Mouse (Mus musculus) myocyte (in vitro differentiated cells): ENCODE measurements around the gene Naf1. TPM values are rescaled to one million over a fixed set of nuclear protein-coding genes. Genes with fewer than 3 reads are reported as not detected.

ENCODE experiments used
- H3K27me3 ChIP-seq: one replicate; pipeline ENCODE4 v1.6.1; 2011; ENCODE audit not compliant: control insufficient read depth, insufficient read depth, insufficient read length
- H3K36me3 ChIP-seq: one replicate; pipeline ENCODE4 v1.6.1; 2011; ENCODE audit not compliant: control insufficient read depth, insufficient read depth
- H3K4me2 ChIP-seq: one replicate; pipeline ENCODE4 v1.6.1; 2011; ENCODE audit warnings: low read depth, control low read depth
- H3K4me3 ChIP-seq: one replicate; pipeline ENCODE4 v1.5.1; 2011; ENCODE audit warnings: mild to moderate bottlenecking, control low read depth, moderate library complexity
- H3K79me2 ChIP-seq: one replicate; pipeline ENCODE4 v1.6.1; 2011; ENCODE audit not compliant: control insufficient read depth, insufficient read depth
- H3ac ChIP-seq: one replicate; pipeline ENCODE4 v1.6.1; 2011; ENCODE audit not compliant: control insufficient read depth, insufficient read length
- CEBPB ChIP-seq: IDR thresholded peaks from 2 replicates; pipeline ENCODE4 v1.6.1; 2011; ENCODE audit warnings: mild to moderate bottlenecking, moderate library complexity; ENCODE audit not compliant: poor library complexity, insufficient read depth, severe bottlenecking
- E2F4 ChIP-seq: IDR thresholded peaks from one replicate; pipeline ENCODE4 v1.6.1; 2011; ENCODE audit warnings: mild to moderate bottlenecking, control low read depth, moderate library complexity; ENCODE audit not compliant: insufficient read depth
- MAX ChIP-seq: IDR thresholded peaks from one replicate; pipeline ENCODE4 v1.6.1; 2011; ENCODE audit warnings: low read depth, mild to moderate bottlenecking, control low read depth
- MYOD1 ChIP-seq, 3 experiments: IDR thresholded peaks; one replicate each; pipeline ENCODE4 v1.6.1; 2011; ENCODE audit warnings: control low read depth in 2 of 3, low read depth in 2 of 3, mild to moderate bottlenecking in 2 of 3, moderate library complexity in 1 of 3; ENCODE audit not compliant: insufficient read length in 2 of 3, control insufficient read depth in 1 of 3
- MYOG ChIP-seq, 3 experiments: IDR thresholded peaks; one replicate each; pipeline ENCODE4 v1.6.1; 2011; ENCODE audit warnings: control low read depth in 2 of 3, low read depth in 2 of 3, mild to moderate bottlenecking in 2 of 3; ENCODE audit not compliant: insufficient read length in 2 of 3, control insufficient read depth in 1 of 3, insufficient read depth in 1 of 3
- POLR2A ChIP-seq: IDR thresholded peaks from one replicate; pipeline ENCODE4 v1.6.1; 2011; ENCODE audit warnings: low read depth, mild to moderate bottlenecking, control low read depth, moderate library complexity; ENCODE audit not compliant: insufficient read length
- POLR2AphosphoS2 ChIP-seq: IDR thresholded peaks from one replicate; pipeline ENCODE4 v1.6.1; 2011; ENCODE audit warnings: low read depth, control low read depth; ENCODE audit not compliant: insufficient read length
- REST ChIP-seq: IDR thresholded peaks from one replicate; pipeline ENCODE4 v1.6.1; 2011; ENCODE audit warnings: mild to moderate bottlenecking, control low read depth, moderate library complexity; ENCODE audit not compliant: insufficient read depth, insufficient read length
- SRF ChIP-seq: IDR thresholded peaks from one replicate; pipeline ENCODE4 v1.6.1; 2011; ENCODE audit warnings: low read depth; ENCODE audit not compliant: control insufficient read depth, insufficient read length
- TCF12 ChIP-seq: IDR thresholded peaks from one replicate; pipeline ENCODE4 v1.6.1; 2011; ENCODE audit warnings: mild to moderate bottlenecking, control low read depth; ENCODE audit not compliant: poor library complexity, insufficient read depth, severe bottlenecking
- TCF3 ChIP-seq: IDR thresholded peaks from one replicate; pipeline ENCODE4 v1.6.1; 2011; ENCODE audit warnings: low read depth, control low read depth; ENCODE audit not compliant: insufficient read length
- USF1 ChIP-seq: IDR thresholded peaks from one replicate; pipeline ENCODE4 v1.6.1; 2011; ENCODE audit warnings: low read depth, mild to moderate bottlenecking, control low read depth, moderate library complexity
- polyA plus RNA-seq: library from polyadenylated mRNA; unstranded; fragments of >200 nt; fragmentation: generic; extraction: Trizol; gene quantifications from one replicate; pipeline ENCODE4 v1.2.1, GENCODE M21; 2012; ENCODE audit warnings: missing spikeins

Naf1 gene
- polyA plus RNA-seq, result 5.6 TPM

DNA sequence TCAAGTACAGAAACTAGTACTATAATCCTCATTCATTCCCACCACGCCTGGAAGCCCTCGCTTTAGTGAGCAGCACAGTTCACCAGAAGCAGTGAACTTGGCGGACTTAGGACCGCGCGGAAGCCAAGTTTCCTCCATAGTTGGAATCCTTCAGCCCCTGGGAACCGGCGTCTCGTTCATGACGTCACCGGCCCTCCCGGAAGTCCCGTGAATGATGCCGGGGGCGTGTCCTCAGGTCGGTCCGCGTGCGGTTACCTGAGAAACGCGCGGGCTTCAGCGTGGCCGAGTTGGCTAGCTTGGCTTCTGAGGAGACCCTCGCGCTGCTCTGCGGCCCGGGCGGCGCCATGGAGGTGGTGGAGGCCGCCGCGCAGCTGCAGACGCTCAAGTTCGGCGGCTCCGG, at the start of gene Naf1:
Gene Naf1 (plus strand): TSS at position 195 of the 400 bp plus-strand sequence.
- Histone ChIP-seq H3K4me2 (peak within 1 kb of the TSS; percentile 93), H3K79me2 (peaks cover 34% of the 10 kb centered on the region), H3ac (peak within 1 kb of the TSS; percentile 56), H3K4me3 (peak within 1 kb of the TSS; percentile 30), H3K36me3 (no peaks in the 10 kb centered on the region), H3K27me3 (no peaks in the 10 kb centered on the region)
- TF ChIP-seq USF1 (no peak), CEBPB (no peak), MAX (no peak), MYOD1 (IDR thresholded peaks at IDR 0.05; ENCODE audit: control insufficient read depth in 1 of 3, insufficient read length in 2 of 3, low read depth in 2 of 3) (no peak), REST (no peak), POLR2A (peak; percentile 61), POLR2AphosphoS2 (peak; percentile 48), E2F4 (no peak), MYOG (IDR thresholded peaks at IDR 0.05; ENCODE audit: control insufficient read depth in 1 of 3, insufficient read depth in 1 of 3, insufficient read length in 2 of 3, low read depth in 2 of 3) (no peak), SRF (peak; percentile 43), TCF3 (no peak), TCF12 (no peak)

DNA sequence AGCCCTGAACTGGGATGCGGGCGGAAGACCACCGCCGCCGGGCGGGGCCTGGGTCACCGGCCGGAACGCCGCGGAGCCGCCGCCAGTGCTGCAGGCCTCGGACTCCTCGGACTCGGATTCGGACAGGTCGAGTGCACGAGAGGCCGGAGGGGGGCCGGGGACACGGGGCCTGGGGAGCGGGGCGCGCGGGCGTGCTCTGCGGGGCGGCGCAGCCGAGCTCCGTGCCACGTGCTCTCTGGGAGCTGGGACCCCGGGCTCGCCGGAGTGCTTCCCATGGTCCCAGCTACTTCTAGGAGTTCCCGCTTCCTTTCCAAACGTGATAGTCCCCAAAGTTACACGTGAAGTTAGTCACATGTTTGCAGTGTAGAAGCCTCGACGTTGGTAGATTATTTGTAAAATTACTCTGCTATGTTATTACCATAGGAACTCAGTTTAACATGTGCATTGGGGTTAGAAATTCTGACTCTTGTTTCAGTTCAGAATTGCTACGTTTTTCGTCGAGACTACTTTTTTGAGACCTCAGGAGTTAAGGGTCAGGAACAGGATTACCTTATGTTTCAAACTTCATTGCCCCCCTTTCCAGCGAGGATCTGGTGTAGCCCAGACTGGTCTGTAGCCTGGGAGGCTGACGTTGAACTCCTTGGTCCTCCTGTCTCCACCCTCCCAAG, 1.0 kb downstream of the Naf1 start:
- Histone ChIP-seq H3K4me3 (peak overlapping the region; percentile 30), H3K36me3 (no peaks in the 10 kb centered on the region), H3K79me2 (peaks cover 41% of the 10 kb centered on the region), H3K4me2 (peak overlapping the region; percentile 93), H3K27me3 (no peaks in the 10 kb centered on the region), H3ac (peak overlapping the region; percentile 56)
- TF ChIP-seq CEBPB, result no peak
- no peak for TF ChIP-seq SRF
- no peak for TF ChIP-seq E2F4
- TF ChIP-seq REST, result no peak
- TF ChIP-seq TCF12, result no peak
- TF ChIP-seq USF1, result no peak

DNA sequence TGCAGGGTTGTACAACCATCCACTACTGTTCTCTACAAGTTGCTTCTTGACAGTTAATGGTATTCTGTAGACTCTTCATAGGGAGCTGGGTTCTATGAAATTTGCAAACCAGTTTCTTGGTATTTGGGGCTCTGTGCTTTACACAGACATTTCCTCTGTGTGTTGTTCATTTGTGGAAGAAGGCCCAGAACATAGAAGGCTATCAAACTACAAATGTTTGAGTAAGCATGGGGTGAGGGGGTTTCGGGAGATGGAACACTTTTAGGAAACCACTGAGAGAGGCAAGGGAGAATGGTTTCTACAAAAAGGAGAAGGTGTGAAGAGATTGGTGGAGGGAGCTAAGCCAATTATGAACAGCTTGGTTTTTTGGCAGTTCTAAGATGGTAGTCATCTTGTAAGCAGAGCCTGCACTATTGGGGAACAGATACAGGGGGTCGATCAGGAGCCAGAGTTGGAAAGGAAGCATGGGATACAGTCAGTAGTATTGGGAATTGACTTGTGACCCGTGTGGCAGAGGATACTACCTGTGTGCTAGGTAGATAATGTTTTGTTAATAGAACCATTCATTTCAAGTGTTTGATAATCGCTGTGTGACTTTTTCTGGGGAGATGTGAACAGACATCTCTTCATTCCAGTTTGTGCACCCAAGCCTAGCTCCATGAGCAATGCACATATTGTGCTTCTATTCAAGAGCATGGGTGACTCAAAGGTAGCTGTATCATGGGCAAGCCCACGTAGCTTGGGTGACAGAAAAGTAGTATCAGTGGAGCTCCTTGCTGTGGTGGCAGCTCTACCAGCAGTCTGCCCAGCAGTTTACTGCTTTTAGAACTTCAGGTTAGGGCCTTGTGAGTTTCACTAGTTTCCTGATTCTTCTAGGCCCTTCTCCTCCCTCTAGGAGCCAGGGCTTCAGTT, 1.8 kb downstream of the Naf1 start:
- peak overlapping the region; percentile 30 for H3K4me3 ChIP-seq
- H3K36me3 ChIP-seq, result no peaks in the 10 kb centered on the region
- no peaks in the 10 kb centered on the region for H3K27me3 ChIP-seq
- TF ChIP-seq CEBPB (no peak), MYOD1 (IDR thresholded peaks at IDR 0.05; ENCODE audit: control insufficient read depth in 1 of 3, insufficient read length in 2 of 3, low read depth in 2 of 3) (no peak), POLR2A (no peak), REST (no peak), TCF12 (no peak)
- peaks cover 49% of the 10 kb centered on the region for H3K79me2 ChIP-seq
- H3ac ChIP-seq, result no peak overlapping the region
- peak overlapping the region; percentile 93 for H3K4me2 ChIP-seq

DNA sequence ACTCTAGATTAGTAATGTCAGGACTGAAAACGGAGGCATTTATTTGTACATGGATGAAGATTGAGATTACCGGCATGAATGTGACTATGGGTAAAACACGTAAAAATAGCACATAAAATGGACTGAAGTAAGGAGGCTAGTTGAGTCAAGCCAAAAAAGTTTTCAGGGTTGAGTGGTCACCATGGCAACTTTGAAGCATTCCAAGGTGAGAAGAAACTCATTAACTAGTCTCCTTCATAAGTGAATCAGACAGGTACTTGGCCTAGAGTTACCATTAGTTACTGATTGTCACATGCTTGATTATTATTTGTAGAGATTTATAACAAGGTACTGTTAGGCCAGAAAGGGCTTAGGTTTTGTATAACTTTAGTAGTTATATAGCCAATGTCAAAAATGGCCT, 3.7 kb downstream of the Naf1 start:
- Histone ChIP-seq H3K4me2 (no peak overlapping the region), H3K27me3 (no peaks in the 10 kb centered on the region), H3K4me3 (no peak overlapping the region), H3K79me2 (peaks cover 63% of the 10 kb centered on the region), H3K36me3 (no peaks in the 10 kb centered on the region), H3ac (no peak overlapping the region)
- TF ChIP-seq USF1, result no peak
- TF ChIP-seq MAX, result no peak
- no peak for TF ChIP-seq POLR2A
- TF ChIP-seq SRF, result no peak
- TF ChIP-seq MYOG (IDR thresholded peaks at IDR 0.05; ENCODE audit: control insufficient read depth in 1 of 3, insufficient read depth in 1 of 3, insufficient read length in 2 of 3, low read depth in 2 of 3), result no peak
- no peak for TF ChIP-seq CEBPB
- no peak for TF ChIP-seq E2F4
- no peak for TF ChIP-seq TCF3
- TF ChIP-seq POLR2AphosphoS2, result no peak
- TF ChIP-seq MYOD1 (IDR thresholded peaks at IDR 0.05; ENCODE audit: control insufficient read depth in 1 of 3, insufficient read length in 2 of 3, low read depth in 2 of 3), result no peak
- no peak for TF ChIP-seq TCF12
- no peak for TF ChIP-seq REST
